Mouse (Mus musculus) layer of hippocampus, adult 9-10 months (tissue): Measurements from ENCODE around the gene Tmod1.

ENCODE experiments used
- DNase-seq: peaks from one replicate; pipeline ENCODE4 v3.0.0; 2022; ENCODE audit warnings: low spot score

The Tmod1 gene

GRCm38 (mm10) chr4:46053323-46054107 is 14.8 kb downstream of the Tmod1 start:
- DNase-seq = no peak

DNA sequence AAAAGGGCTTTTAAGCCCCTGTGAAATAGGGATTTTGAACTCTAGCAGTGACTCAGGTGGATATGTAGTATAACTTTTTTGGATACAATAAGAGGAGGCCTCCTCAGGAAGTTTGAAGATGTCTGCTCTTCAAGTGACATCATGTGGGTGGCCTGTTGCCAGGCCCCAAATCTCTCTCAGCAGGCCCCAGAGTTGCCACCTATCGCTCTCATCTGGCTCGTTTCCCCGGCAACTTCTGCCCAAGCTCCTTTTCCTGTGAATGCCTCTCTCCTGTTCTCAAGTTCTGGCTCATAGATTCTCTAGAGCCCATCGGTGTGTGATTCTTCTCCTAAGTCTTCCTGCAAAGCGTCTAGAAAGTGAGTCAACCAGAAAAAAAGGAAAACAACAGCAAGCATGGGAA is 17.4 kb downstream of the Tmod1 start:
- no peak for DNase-seq

GRCm38 (mm10) chr4:46061259-46061962 is 22.7 kb downstream of the Tmod1 start:
- peak; percentile 87 for DNase-seq

GRCm38 (mm10) chr4:46063841-46064240 is 25.1 kb downstream of the Tmod1 start:
- no peak for DNase-seq

DNA sequence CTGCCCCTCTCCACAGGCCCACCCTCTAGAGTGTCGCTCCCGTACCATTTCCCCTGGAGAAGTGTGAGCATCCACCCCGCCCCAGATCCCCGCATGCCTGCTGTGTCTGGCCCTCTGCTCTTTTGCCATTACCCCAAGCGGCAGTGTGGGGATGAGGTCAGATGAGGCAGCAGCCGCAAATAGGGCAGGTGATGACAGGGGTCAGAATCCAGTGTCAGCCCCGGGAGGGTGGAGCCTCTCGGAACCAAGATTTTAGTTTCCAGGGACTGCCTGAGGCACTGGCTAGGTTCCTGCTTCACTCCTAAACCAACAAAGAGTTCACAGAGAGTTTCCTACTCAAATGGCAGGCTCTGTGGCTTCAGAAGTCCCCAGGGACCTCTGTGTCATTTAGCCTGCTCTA is 25.5 kb downstream of the Tmod1 start:
- DNase-seq = no peak

GRCm38 (mm10) chr4:46064961-46065360 is 26.2 kb downstream of the Tmod1 start:
- DNase-seq = no peak

DNA sequence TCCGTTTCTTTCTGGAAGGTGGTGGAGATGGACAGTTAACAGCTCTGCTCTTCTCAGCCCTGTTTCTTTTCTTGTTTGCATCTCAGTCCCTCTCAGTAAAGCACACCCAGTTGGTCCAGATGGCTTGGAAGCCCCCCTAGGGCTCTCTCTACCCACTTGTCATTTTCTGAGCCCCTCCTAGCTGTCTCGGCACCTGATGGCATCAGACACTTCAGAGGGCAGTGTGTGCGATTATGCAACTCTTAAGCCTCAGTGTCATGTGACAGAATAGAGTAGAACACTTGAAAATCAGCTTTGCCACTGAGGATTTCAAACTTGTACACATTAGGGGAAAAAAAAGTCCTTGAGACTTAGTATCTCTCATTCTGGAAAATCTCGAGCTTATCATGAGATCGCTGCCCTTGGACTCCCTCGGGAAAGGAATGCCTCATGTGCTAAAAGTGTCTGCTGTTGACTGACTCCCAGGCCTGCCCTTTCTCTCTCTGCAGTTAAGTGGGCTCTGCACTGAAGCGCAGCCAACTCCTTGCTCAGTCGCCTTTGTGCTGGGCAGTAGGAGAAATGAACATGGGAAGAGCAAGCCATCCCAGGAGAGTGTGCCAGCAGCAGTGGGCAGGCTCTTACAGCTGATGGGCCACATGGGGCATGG is 27.1 kb downstream of the Tmod1 start:
- no peak for DNase-seq

DNA sequence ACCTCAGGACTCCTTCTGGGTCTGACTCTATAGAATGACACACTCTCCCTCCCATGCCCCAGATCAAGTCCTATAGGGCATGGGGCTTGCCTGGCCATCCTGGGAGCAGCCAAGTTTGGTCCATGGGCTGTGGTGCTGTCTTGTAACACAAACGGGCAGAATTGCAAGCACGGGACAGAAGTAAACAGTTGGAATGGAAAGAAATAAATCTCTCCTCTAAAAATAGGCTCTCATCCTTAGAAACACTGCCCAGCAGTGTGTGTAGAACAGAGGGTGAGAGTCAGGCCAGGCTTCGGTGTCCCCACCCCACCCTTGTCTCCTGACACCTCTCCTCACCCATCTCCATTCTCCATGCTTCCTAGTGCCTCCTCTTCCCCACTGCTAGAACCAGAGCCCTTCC is 29.3 kb downstream of the Tmod1 start:
- DNase-seq = no peak

DNA sequence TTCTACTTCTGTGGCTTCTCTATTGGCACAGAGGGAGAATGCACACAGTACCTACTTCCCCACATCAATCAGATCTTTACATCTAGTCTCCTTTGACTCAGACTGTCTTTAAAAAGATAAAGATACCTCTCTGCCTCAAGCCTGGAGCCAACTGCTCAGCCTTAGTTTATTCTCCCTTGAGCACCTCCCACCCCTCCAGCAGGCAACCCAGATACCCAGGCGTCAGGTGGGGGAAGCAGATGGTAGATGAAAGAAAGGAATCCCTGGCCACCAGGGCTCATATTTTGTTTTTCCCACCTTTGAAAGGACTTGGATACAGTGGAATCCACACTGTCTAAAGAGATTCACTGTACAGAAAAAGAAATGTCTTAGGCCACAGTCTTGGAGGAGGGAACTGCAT is 29.8 kb downstream of the Tmod1 start:
- no peak for DNase-seq

- no peak for DNase-seq
These were observed 31.2 kb downstream of the Tmod1 start for GRCm38 (mm10) chr4:46069851-46070482.

- no peak for DNase-seq
These were observed 33.9 kb downstream of the Tmod1 start for GRCm38 (mm10) chr4:46072631-46073030.

GRCm38 (mm10) chr4:46073736-46074135 is 35.0 kb downstream of the Tmod1 start:
- no peak for DNase-seq

- no peak for DNase-seq
These were observed 36.9 kb downstream of the Tmod1 start for GRCm38 (mm10) chr4:46075664-46076063.

DNA sequence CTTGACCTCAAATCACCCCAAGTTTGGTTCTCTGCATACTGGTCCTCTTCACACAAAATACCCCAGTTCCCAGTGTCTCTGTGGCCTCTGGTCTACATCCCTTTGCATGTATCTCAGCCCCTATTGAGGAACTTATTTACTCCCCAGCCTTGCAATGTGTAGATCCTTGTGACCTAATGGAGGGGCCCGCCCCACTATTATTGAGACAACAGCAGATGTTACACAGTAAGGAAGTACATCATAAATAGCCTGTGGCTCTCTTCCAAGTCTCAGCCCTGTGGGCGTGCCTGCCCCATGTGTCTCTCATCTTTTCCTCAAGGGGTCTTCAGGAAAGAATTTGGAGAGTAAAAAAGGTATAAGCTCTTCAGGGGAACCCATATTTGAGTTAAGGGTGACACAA is 38.2 kb downstream of the Tmod1 start:
- DNase-seq = no peak

GRCm38 (mm10) chr4:46080261-46080660 is 41.5 kb downstream of the Tmod1 start:
- no peak for DNase-seq

DNA sequence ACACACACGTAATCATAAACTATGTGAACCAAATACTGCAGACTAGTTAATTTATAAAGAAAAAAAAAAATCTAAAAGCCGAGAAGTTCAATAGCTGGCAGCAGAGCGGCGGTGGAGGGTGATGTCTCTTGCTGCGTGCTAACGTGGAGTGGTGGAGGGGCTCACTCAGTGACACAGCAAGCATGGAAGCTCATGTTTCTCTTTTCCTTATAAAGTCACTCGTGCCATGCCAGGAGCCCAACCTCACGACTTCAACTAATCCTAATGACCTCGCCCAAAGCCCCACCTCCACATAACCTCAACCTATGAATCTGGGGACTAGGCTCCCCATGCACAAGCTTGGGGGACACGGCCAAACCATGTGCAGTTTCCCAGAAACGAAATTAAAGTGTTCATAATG is 43.8 kb downstream of the Tmod1 start:
- no peak for DNase-seq

DNA sequence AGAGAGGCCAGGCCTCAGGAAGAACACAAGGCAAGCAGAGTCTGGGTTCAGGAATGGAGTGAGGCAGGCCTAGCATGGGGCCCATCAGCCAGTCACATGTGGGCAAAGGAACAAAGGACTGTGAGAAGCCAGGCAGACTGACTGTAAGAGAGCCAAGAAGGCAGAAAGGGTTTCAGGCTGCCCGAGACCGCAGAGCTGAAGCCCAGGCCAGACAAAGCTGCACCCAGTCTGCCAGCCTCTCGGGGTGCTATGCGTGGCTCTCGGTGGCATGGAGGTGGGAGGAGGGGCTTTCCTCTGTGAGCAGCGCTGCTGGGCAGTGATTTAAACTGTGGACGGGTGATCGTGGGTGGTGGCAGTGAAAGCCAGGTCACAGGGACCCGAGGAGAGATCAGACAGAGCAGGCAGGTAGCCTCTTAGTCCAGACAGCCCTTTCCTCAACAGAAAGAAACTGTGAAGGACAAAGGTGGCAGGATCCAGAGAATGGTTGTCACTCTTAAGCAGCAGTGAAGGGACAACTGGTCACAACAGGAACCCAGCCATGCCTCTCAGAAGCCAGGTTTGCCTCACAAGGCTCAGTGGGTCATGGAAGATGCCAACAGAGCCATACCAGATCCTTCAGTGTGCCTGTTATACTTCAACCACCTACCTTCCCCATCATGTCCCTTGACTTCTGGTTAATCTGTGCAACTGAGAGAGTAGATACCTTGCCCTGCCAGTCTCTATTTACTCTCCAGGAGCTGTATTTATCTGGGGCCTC is 45.9 kb downstream of the Tmod1 start:
- DNase-seq = no peak

DNA sequence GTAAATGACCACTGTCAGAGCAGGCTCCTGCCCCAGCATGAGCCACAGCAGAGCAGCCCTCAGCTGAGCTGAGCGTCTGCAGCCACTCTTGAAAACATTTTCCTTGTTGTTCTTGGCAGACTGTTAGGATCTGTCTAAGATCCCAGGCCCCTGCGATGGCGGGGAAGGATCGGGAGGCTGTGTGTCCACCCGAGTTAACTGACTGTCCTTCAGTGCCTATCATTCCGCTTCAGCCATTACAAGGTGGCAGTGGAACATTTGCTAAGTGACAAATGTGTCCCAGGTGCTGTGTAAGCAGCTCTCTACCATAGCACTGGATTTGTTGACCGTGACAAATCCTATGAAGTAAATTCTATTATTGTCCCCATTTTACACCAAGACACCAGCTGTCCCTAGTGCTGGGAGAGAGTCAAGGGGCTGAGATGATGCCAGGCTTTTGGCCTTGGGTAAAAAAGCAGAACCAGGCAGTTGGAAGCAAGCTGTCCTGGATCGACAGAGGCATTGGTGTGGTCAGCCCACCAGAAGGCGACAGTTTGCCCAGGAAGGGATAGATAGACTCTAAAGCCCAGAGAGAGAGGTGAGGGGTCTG is 46.6 kb downstream of the Tmod1 start:
- DNase-seq = no peak

DNA sequence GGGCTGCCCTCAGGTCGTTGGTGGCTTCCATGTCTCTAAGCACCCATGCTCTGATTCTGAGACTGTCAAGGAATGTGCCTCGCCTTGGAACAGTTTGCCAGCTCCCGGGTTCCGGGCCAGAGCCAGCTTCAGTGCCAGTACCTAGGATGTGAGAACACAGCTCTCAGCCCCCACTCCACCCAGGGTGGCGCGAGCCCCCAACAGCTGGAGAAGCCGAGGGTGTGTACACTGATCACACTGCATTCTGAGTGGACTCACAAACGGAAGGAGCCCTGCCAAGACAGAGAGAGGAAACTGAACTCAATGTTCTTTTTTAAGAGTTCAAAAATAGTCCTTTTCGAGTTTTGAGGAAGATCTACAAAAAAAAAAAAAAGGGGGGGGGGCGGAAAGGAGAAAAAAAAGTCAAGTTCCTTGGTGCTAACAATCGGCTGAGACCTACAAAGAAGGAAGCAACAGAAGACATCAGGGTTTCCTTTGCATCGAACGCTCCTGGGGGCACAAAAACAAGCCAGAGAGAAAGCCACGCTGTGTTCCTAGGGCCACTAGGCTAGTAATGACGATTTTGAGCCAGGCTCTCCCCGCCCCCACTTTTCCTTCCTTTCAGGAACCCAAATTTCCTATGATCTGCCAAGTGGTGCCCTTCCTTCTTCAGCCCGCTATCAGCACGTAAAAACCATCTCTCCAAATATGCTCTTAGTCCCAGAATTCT is 48.1 kb downstream of the Tmod1 start:
- DNase-seq = no peak

- DNase-seq = no peak
These were observed 48.7 kb downstream of the Tmod1 start for GRCm38 (mm10) chr4:46087427-46087771.

DNA sequence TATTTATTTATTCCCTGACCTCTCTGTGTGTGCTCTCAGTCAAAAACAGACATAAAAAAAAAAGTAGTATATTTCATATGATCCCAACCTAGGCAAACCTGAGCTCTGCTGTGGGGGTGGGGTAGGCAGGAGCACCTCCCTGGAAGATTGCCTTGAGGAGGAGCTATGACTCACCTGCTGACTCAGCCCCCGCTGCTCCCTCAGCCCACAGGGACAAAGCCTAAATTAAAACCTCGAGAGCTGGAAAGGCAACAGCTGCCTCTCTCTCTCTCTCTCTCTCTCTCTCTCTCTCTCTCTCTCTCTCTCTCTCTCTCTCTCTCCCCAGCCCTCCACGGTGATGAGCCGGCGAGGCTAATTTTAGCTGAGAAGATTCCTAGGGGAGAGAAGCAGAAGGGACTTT is 49.1 kb downstream of the Tmod1 start:
- DNase-seq = no peak
